Mouse (Mus musculus): Measurements from ENCODE around the gene Cryzl1.

Cryzl1 gene

DNA sequence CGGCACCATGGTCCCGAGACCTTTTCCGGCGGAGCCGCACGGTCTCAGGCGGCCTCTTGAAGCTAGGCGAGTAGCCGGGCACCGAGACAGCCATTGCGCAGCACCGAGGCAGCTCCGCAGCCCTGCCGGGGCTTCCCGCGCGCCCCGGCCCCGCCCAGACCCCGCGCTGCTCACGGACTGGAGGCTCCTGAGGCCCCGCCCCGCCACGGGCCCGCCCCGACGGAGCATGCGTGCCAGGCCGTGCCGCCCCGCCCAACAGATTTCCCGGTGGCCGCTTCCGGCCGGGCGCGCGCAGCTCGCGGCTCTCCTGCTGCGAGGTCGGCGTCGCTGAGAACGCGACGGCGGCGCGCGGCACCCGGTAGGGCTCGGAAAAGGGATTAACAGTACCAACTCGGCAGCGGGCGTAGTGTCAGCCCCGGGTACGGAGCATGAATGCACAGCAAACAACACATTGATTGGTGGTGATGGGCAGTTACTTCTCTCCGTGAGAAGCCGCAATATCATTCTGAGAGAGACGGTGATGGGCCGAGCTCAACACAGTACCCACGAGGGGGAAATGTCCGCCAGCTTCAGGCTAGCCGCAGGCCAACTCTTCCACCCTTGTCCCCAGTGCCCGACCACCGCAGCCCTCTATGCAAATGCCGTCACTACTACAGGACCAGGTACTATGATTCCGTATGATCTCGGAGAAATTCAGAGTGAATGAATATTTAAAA lies 40.0 kb downstream of the Cryzl1 start, which contains the start of gene Donson:
TSS of gene Donson (minus strand) at position 152 of the 716 bp plus-strand sequence.
- peak; percentile 91 for DNase-seq (ENCODE audit: low spot score)

DNA sequence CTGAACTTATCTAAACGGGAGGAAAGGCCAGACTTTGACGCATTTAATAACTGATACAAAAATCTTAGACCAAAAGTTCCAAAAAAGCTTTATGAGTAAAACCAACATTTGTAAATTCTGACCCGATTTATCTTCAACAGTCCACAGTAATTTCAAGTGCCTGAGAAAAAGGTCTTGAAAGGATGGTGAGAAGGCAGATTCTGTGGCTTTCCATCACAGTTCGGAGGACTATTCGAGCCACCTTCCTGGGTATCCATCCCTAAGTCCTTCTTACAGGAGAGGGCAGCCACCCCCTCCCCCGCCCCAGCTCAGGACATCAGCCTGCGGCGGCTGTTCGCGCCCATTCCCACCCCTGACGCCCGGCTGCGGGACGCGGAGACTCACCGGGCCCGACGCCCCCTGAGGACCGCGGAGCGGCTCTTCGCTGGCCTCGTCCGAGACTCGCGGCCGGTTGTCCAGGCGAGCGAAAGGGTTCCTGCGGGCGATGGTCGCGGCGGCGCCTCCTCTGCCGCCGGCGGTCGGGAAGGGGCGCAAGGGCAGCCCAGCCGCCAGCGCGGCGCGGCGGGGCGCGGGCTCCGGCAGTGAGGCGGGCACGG lies 40.7 kb downstream of the Cryzl1 start:
- DNase-seq (ENCODE audit: low spot score) = no peak

DNA sequence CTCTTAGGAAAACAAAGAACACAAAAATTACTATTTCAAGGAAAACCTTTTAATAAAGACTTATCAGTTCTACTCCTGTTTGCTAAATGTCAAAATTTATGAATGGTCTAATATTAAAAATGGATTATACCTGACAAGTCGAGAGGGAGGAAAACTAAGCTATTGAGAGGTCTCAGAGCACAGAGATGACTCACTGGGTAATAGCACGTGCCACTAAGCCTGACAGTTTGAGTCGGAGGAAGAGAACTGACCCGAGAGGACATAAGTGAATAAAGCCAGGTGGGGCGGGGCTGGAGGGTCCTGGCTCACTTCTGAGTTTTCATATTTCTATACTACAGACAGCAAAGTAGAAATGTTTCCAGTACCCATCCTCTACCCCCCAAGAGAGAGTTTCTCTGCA lies 42.4 kb downstream of the Cryzl1 start:
- no peak for DNase-seq (ENCODE audit: low spot score)

DNA sequence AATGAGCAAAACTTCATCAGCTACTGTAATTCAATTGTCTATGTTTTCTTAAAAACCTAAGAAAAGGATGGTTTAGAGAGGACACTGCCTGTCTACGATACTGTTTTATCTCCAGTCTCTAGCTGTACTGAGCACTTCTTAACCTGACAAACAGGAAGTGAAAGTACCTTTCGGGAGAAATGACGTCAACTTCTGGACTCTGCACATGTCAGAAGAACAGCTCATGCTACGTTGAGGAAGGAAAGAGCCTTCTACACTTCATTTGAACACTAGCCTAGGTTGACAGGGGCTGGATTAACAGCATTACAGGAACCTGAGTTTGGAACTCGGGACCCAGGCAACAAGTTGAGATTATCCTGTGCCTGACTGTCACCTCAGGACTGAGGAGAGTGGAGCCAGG lies 43.2 kb downstream of the Cryzl1 start:
- no peak for DNase-seq (ENCODE audit: low spot score)

DNA sequence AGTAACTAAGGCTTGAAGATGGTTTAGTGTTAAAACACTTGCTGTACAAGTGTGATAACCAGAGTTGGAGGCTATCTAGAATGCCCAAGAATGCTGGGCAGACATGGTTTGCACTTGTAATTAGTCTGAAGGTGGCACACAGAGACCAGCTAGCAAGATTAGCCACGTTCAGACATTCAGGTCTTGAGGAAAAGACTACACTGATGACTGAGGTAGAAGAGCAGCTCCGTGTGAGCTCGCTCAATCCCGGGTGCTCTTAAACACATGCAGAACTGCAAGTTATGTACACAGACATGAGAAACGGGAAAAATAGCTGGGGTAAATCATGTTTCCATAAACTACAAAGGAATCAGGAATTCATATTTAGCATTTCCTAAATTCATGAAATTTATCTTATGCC lies 48.1 kb downstream of the Cryzl1 start:
- DNase-seq (ENCODE audit: low spot score) = no peak

DNA sequence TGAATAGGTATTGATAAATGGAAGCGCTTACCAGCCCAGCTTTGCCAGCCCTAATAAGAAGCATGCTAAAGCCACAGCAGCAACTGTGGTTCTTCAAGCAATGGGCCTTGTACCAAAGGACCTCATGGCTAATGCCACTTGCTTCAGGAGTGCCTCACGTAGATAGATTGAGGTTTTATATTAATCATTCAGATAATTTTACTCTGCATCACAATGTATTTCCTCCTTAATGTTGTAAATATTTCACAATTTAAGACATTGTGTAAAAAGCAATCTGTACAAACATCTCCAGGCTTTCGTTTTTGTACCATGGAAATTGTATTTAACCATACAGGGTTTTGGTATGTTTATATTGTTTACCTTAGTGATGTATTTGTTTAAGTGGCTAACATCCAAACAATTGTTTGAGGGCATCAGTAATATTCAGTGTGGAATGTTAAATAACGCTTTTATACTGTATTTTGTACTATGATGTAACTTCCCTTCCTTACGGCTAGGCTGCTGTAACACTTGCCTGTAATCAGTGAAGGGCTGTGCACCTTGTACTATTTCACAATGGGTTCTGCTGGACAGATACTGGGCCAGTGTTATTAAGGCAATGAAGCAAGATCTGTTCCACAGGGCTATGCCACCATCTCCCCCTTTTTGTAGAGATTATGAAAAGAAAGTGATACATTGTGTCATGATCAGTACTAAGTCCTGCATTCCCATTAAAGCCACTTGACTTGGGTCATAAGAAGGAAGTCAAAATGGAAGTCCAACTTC lies 50.4 kb downstream of the Cryzl1 start:
- DNase-seq (ENCODE audit: low spot score) = no peak

DNA sequence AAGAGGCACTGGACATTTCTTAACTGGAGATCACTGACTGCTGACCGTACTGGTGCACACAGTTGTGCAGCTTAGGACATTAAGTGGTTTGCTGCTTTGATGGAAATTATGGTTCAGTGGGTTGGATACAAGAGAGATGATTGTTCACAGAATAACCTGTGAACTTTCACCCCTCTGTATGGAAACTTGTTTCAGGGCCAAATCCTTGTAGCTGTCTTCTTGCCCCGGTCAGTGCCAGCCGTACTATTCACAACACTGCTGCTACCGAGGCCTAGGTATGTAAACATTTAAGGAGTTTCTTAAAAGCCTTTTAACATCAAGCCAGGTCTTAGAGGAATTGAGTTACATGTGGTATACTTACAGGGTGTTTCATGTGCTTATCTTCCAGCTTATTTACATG lies 54.3 kb downstream of the Cryzl1 start:
- no peak for DNase-seq (ENCODE audit: low spot score)

DNA sequence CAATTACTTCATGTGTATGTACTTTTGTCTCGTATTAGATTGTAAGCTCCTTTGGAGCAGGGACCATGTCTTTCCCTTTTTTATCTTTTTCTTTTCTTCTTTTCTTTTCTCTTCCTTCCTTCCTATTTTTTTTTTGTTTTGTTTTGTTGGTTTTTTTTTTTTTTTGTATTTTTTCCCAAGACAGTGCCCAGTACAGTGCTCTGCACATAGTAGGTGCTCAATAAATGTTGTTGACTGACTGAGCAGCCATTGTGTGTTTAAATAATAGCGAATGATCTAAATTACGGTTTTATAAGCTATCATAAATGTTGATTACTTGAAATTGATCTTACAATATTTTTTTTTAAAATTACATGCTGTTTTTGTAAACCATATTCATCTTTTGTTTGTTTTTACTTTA lies 65.0 kb downstream of the Cryzl1 start:
- no peak for DNase-seq (ENCODE audit: low spot score)

DNA sequence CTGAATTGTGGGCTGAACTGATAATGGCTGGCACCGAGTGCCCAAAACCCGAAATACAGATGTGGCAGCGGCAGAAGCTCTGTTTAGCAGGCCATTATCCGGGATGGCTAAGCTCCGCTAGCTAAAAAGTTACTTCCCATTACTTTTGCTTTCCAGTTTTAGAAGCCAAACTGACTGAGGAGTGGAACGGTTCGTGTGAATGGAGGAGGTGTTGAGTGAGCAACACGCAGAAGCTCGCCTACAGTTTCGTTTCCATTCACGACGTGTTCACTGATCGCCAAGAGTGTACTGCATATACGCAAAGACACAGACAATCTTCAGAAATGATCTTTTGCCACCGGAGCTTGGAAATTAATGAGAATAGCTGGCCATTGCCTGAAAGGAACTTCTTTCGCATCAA lies 66.4 kb downstream of the Cryzl1 start:
- no peak for DNase-seq (ENCODE audit: low spot score)

DNA sequence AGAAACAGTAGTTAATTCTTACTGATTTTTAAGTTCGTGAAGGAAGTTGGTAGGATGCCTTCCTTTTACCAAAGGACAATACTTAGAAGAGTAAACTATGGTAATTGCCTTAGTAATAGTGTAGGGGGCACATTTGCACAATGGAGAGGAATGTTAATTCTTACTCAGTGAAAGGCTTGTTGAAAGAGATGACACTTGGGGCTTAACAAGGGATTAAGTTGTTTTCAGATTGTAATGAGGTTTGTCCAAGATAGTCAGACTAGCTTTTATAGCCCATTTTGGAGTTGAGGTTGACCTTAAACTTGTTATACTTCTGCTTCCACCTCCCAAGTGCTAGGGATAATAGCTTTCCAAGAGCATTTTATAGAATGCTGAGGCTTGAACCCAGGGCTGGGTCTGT lies 67.4 kb downstream of the Cryzl1 start:
- no peak for DNase-seq (ENCODE audit: low spot score)

DNA sequence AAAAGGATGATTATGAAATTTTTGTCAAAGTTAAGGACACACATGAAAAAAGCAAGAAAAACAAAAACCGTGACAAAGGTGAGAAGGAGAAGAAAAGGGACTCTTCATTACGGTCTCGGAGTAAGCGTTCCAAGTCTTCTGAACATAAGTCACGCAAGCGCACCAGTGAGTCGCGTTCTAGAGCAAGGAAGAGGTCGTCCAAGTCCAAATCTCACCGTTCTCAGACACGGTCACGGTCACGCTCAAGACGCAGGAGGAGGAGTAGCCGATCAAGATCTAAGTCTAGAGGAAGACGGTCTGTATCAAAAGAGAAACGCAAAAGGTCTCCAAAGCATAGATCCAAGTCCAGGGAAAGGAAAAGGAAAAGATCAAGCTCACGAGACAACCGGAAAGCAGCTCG lies 69.0 kb downstream of the Cryzl1 start:
- no peak for DNase-seq (ENCODE audit: low spot score)

DNA sequence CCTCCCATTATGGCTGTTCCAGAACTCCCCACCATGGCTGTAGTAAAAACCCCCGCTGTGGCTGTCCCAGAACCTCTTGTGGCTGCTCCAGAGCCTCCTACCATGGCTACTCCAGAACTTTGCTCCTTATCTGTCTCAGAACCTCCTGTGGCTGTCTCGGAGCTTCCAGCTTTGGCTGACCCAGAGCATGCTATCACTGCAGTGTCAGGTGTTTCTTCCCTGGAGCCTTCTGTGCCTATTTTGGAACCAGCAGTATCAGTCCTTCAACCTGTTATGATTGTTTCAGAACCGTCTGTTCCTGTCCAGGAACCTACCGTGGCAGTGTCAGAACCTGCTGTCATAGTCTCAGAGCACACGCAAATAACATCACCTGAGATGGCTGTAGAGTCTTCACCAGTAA lies 70.3 kb downstream of the Cryzl1 start:
- no peak for DNase-seq (ENCODE audit: low spot score)

DNA sequence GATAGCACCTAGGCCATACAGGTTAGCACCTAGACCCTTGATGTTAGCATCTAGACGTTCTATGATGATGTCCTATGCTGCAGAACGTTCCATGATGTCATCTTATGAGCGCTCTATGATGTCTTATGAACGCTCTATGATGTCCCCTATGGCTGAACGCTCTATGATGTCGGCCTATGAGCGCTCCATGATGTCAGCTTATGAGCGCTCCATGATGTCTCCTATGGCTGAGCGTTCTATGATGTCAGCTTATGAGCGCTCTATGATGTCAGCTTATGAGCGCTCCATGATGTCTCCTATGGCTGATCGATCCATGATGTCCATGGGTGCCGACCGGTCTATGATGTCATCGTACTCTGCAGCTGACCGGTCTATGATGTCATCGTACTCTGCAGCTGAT lies 71.5 kb downstream of the Cryzl1 start:
- no peak for DNase-seq (ENCODE audit: low spot score)

DNA sequence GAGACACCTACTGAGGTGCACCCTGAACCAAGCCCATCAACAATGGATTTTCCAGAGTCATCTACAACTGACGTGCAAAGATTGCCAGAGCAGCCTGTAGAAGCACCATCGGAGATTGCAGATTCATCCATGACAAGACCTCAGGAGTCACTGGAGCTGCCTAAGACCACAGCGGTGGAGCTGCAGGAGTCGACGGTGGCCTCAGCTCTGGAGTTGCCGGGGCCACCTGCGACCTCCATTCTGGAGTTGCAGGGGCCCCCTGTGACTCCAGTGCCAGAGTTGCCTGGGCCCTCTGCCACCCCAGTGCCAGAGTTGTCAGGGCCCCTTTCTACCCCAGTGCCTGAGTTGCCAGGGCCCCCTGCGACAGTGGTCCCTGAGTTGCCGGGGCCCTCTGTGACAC lies 73.5 kb downstream of the Cryzl1 start:
- no peak for DNase-seq (ENCODE audit: low spot score)

DNA sequence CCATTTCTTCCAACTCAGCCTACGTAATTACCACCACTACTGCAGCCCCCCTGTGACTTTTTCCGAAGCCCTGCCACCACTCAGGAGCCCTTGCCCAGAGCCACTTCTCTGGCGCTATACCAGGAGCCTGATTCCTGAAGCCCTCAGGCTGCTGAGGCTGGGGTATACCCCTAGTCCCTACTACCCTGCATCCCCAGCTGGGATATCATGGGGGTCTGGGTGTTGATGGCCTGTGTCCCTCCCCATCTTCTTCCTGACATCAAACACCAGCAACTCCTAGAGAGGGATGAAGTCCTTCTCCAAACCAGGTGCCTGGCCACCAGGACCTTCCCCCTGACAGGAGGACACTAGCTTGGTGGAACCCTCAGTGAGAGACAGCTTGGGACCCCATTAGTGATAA lies 76.6 kb downstream of the Cryzl1 start:
- DNase-seq (ENCODE audit: low spot score) = no peak

DNA sequence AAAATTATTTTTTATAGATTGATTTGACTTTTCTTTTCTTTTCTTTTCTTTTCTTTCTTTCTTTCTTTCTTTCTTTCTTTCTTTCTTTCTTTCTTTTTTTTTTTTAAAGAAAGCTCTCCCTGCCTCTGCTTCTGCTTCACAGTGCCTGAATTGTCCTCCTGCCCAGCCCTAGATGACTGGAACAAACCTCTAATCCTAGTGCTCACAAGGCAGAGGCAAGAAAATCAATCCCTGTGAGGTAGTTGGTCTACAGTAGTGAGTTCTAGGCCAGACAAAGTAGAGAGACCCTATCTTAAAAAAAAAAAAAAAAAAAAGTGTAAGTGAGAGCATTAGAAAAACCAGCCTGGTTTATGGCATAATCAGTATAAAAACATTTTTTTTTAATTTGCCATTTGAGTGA lies 79.0 kb downstream of the Cryzl1 start:
- DNase-seq (ENCODE audit: low spot score) = no peak

DNA sequence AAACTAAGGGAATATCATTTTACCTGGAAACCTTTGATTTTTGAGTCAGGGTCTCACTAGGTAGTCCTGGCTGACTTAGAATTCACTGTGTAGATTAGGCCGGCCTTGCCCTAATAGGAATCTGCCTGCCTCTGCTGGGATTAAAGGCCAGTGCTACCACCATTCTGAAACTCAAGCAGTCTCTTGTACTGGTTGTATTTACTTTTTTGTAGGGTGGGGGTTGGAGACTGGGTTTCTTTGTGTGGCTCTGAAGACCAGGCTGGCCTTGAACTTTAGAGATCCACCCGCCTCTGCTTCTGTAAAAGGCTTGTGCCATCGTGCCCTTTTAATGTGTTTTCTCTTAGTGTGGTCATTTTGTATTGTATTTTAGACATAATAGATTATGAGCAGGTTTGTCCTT lies 79.5 kb downstream of the Cryzl1 start:
- no peak for DNase-seq (ENCODE audit: low spot score)

DNA sequence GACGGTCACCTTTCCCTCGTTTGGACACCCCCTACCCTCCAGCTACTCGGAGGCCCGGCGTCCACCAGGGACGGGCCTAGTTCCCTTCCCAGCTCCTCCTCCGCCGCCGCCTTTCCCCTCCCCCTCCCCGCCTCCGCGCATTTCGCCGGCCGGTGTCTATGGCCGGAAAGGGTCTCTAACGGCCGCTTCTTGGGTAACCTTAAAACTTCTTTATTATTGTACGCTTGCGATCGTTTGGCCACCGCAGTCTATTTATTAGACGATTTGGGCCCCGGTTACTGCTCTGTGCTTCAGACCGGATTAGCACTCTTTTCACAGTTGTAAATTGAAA lies 80.6 kb downstream of the Cryzl1 start:
- peak; percentile 70 for DNase-seq (ENCODE audit: low spot score)

DNA sequence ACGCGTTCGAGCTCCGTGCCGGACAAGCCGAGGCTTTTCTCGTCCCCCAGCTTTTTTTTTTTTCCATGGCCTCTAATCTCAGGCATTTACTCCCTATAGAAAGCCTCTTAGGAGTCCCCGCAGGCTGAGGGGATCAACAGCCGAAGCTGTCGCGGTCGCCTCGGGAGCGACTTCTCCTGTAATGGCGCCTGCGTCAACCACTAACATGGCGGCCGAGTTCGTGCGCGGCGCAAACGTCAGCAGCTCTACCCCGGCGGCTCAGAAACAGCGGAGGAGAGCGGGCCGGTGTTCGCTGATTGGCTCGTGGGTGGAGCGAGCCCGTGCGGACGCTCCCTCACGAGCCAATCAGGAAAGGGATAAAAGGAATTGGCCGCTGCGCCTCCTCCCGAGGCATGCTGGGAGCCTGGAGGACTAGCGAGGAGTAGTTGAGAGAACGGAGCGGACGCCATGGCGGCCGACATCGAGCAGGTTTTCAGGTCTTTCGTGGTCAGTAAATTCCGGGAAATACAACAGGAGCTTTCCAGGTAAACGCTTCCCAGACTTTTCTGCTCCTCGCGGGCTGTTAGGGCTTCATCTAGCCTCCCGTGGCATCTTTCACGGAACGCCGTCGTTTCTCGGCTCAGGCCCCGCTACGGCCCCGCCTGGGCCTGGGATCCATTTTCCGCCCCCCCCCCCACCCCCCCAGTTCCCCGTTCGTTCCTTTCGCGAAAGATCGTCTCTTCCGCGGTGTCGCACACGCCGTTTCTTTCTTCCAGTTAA lies 81.1 kb downstream of the Cryzl1 start, which contains the start of gene Son:
TSS of gene Son (plus strand) at position 46 of the 759 bp plus-strand sequence.
- DNase-seq (ENCODE audit: low spot score) = peak; percentile 96

DNA sequence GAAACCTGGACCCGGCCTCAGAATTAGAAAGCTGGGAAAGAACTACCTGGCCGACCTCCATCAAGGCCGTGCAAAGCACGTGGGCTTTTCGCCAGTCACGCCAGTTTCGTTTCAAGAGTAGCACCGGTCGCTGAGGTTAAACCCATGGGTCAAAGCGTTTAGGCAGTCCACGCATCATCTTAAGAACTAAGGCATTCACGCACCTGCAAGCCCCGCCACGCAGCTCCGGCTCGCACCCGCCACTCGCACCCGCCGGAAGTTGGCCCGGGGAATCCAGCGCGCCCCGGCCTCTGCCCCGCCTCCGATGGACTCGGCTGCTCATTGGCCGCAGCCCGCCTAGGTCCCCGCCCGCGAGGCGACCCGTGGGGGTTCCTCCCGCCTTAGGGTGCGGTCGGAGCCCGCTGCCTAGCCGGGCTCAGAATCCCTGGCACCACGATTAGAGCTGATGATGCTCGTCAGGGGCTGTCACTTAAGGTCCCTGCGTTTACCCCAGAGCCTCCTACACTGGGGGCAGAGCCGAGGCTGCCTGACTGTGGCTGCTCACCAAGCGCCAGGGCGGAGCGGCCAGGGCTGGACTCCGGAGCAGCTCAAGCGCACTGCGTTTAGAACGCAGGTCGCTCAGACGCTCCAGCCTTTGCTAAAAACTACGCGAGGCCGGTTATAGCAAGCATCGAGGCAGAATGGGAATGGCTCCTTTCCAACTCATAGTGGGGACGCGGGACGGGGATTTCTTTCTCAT lies 81.9 kb downstream of the Cryzl1 start, which contains the start of gene Gart:
TSS of gene Gart (minus strand) at position 272 of the 739 bp plus-strand sequence.
- peak; percentile 89 for DNase-seq (ENCODE audit: low spot score)

DNA sequence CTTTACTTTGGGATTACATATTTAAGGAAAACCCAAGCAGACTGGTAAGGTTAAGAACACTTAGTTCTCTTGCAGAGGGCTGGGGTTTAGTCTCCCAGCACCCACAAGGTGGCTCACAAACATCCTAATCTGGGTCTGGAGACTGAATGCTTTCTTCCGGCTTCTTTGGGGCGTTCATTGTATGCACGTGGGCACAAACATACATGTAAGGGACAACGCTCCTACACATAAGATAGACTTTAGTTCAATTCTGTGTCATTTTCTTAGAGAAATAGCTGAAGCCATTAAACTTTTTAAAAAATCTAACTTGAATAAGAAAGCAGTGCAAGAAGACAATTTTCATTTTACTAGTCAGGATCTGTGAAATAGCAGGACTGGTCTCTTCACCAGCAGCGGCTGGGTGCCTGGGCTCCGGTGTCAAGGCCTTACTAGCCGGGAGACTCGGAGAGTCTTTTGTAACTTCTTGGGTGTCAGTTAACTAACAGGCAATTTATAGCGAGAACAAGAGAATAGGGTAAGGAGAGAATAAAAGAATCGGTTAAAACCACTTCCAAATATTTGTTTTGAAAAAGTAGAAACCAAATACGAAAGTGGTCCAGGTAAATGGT lies 82.7 kb downstream of the Cryzl1 start:
- DNase-seq (ENCODE audit: low spot score) = peak; percentile 66
